Mouse (Mus musculus) E14TG2a.4 (cell line): ENCODE measurements around the gene Baz1a.

Experiments used
- H3K27me3 ChIP-seq: 2 replicates; pipeline ENCODE4 v1.6.1; 2014; ENCODE audit warnings: low read length, control low read depth; ENCODE audit not compliant: insufficient read depth
- H3K36me3 ChIP-seq: 2 replicates; pipeline ENCODE4 v1.6.1; 2014; ENCODE audit warnings: low read length, control low read depth; ENCODE audit not compliant: insufficient read depth
- H3K4me1 ChIP-seq: replicated peaks from 2 replicates; pipeline ENCODE4 v1.6.1; 2014; ENCODE audit warnings: low read depth, low read length, control low read depth
- H3K4me3 ChIP-seq: replicated peaks from 2 replicates; pipeline ENCODE4 v1.5.1; 2014; ENCODE audit warnings: mild to moderate bottlenecking, low read length
- H3K9me3 ChIP-seq: 2 replicates; pipeline ENCODE4 v1.6.1; 2014; ENCODE audit warnings: low read length, control low read depth
- CTCF ChIP-seq: conservative IDR thresholded peaks from 2 replicates; pipeline ENCODE4 v1.5.1; 2014; ENCODE audit warnings: low read length
- NANOG ChIP-seq: IDR thresholded peaks from 2 replicates; pipeline ENCODE4 v1.6.1; 2014; ENCODE audit warnings: borderline replicate concordance, low read length, mixed read lengths
- POU5F1 ChIP-seq: IDR thresholded peaks from 2 replicates; pipeline ENCODE4 v1.6.1; 2014; ENCODE audit warnings: low read length, borderline replicate concordance

The Baz1a gene

DNA sequence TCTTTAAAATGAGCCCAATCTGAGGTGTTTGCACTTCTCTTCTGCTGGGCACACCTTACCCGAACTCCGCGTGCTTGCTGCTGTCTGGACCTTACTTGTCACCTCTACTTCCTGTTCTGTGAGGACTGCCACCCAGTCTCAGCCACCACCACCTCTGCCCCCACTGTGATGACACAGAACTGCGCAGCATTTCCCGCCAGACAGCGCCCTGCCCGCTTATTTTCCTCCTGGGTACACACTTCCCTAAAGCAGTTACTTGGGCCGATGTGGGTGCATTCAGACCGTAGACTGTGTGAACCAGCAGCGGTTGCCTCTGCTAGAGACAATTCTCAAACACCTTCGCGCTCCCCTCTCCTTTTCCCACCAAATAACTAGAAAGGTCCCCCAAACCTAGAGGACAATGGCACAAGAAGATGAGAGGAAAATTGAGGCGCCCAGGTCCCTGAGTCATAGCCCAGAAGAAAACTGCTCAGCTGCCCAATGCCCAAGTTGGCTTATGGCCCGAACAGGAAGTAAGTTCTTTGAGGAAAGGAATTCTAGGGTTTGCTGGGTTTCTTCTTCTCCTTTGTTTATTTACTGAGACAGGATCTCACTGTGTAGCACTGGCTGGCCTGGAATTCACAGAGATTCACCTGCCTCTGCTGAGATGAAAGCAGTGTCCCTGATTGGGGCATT, 15.0 kb downstream of the Baz1a start:
- peaks cover 38% of the 10 kb centered on the region for H3K27me3 ChIP-seq
- H3K4me1 ChIP-seq, result peaks cover 6% of the 10 kb centered on the region; the same call in 1 of the 2 replicates
- TF ChIP-seq POU5F1 (no peak), NANOG (no peak), CTCF (no peak)
- H3K36me3 ChIP-seq, result no peaks in the 10 kb centered on the region
- H3K9me3 ChIP-seq, result no peaks in the 10 kb centered on the region
- peak overlapping the region; percentile 49 for H3K4me3 ChIP-seq

DNA sequence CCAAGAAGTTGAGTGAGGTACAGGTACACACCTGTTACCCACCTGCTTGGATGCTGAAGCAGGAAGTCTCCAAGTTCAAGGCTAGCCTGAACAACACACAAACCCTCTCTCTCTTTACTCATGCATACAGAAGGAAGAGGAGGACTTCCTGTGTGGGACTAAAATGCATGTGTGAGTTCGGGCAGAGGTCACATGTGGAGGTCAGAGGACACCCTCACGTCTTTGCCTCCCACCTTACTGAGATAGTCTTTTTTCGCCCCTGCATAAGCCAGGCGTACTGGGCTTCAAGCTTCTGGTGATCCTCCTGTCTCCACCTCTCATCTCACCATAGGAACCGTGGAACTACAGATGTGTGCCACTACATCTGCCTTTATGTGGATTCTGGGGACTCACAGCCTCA, 15.7 kb downstream of the Baz1a start:
- peaks cover 10% of the 10 kb centered on the region; the same call in 1 of the 2 replicates for H3K4me1 ChIP-seq
- H3K9me3 ChIP-seq, result no peaks in the 10 kb centered on the region
- peaks cover 43% of the 10 kb centered on the region for H3K27me3 ChIP-seq
- TF ChIP-seq CTCF (no peak), NANOG (no peak)
- no peaks in the 10 kb centered on the region for H3K36me3 ChIP-seq
- no peak overlapping the region for H3K4me3 ChIP-seq

DNA sequence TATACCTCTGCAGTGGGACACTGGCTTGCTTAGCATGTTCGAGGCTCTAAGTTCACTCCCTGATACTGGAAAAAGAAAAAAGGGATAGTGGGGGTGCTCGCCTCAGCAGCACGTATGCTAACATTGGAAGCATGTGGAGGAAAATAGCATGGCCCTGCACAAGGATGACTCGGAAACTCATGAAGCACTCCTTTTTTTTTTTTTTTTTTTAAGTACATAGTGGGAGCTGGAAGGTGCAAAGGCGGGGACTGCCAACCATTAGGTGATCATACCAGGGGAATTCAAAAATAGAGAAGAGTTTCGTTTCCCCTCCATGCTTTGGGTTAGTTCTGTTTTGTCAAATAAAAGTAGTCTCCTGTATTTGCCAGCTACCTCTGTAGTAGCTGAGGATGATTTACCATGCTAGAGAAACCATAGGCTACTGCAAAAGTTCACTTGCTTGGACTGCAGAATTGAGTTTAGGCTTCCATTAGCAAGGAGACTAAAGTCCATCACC, 17.1 kb downstream of the Baz1a start:
- peaks cover 14% of the 10 kb centered on the region; the same call in 1 of the 2 replicates for H3K4me1 ChIP-seq
- H3K27me3 ChIP-seq, result peaks cover 46% of the 10 kb centered on the region
- H3K36me3 ChIP-seq, result no peaks in the 10 kb centered on the region
- TF ChIP-seq CTCF (no peak), NANOG (no peak), POU5F1 (no peak)
- H3K9me3 ChIP-seq, result no peaks in the 10 kb centered on the region
- no peak overlapping the region for H3K4me3 ChIP-seq

GRCm38 (mm10) chr12:54995965-54996364, 18.2 kb downstream of the Baz1a start:
- Histone ChIP-seq H3K9me3 (no peaks in the 10 kb centered on the region), H3K4me1 (peaks cover 14% of the 10 kb centered on the region; the same call in 1 of the 2 replicates), H3K36me3 (no peaks in the 10 kb centered on the region), H3K4me3 (no peak overlapping the region), H3K27me3 (peaks cover 46% of the 10 kb centered on the region)
- no peak for TF ChIP-seq CTCF

- H3K9me3 ChIP-seq, result no peaks in the 10 kb centered on the region
- peaks cover 39% of the 10 kb centered on the region for H3K27me3 ChIP-seq
- TF ChIP-seq CTCF, result no peak
- no peak for TF ChIP-seq POU5F1
- no peak for TF ChIP-seq NANOG
- no peaks in the 10 kb centered on the region for H3K36me3 ChIP-seq
- peaks cover 14% of the 10 kb centered on the region; the same call in 1 of the 2 replicates for H3K4me1 ChIP-seq
- H3K4me3 ChIP-seq, result no peak overlapping the region
Measured at GRCm38 (mm10) chr12:54994418-54994817, 19.7 kb downstream of the Baz1a start.

GRCm38 (mm10) chr12:54994068-54994386, 20.1 kb downstream of the Baz1a start:
- H3K4me3 ChIP-seq, result no peak overlapping the region
- H3K4me1 ChIP-seq, result peaks cover 10% of the 10 kb centered on the region; the same call in 1 of the 2 replicates
- peaks cover 38% of the 10 kb centered on the region for H3K27me3 ChIP-seq
- TF ChIP-seq POU5F1 (no peak), NANOG (no peak), CTCF (no peak)
- no peaks in the 10 kb centered on the region for H3K36me3 ChIP-seq
- no peaks in the 10 kb centered on the region for H3K9me3 ChIP-seq

DNA sequence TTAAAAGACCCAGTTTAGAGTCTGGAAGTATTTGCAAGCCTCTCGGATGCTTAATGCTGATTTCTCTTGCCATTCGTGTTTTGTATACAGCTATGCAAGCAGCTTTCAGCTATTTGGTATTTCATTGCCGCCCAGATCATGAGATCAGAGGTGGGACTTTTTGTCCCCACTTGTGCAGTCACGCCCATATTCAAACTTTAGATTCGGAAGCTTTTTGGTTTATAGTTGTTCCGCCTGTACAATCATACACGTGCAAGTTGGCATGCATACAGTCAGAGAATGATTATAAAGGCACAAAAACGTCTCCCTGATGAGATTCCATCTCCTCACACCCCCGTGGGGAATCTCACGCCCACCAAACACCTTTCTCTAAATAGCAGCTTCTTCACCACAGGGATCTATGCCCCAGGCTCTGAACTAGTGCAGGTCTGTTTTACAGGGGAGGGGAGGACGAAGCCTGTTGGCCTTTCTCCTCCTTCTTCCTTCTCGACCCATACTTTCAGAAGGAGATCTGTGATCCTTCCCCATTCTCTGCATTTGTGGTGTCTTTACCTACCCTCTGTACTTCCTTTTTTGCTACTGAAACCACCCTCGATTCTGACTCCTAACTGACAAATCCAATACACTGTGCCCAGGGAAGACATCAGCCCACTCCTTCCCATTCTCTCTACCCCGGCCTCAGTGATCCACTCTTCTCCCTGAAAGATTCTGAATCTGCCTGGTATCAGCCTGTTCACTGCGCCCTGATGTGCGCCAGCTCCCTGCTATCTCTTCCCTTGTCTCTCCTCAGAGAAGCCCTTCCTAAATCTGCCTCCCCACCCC, 20.7 kb downstream of the Baz1a start:
- Histone ChIP-seq H3K36me3 (no peaks in the 10 kb centered on the region), H3K9me3 (no peaks in the 10 kb centered on the region), H3K27me3 (peaks cover 39% of the 10 kb centered on the region), H3K4me1 (peaks cover 10% of the 10 kb centered on the region), H3K4me3 (no peak overlapping the region)
- TF ChIP-seq POU5F1 (no peak), NANOG (no peak), CTCF (no peak)

GRCm38 (mm10) chr12:54992814-54993213, 21.3 kb downstream of the Baz1a start:
- no peaks in the 10 kb centered on the region for H3K36me3 ChIP-seq
- H3K4me3 ChIP-seq, result no peak overlapping the region
- H3K4me1 ChIP-seq, result peaks cover 12% of the 10 kb centered on the region
- TF ChIP-seq CTCF, result no peak
- no peak for TF ChIP-seq POU5F1
- TF ChIP-seq NANOG, result no peak
- no peaks in the 10 kb centered on the region for H3K9me3 ChIP-seq
- peaks cover 36% of the 10 kb centered on the region for H3K27me3 ChIP-seq

DNA sequence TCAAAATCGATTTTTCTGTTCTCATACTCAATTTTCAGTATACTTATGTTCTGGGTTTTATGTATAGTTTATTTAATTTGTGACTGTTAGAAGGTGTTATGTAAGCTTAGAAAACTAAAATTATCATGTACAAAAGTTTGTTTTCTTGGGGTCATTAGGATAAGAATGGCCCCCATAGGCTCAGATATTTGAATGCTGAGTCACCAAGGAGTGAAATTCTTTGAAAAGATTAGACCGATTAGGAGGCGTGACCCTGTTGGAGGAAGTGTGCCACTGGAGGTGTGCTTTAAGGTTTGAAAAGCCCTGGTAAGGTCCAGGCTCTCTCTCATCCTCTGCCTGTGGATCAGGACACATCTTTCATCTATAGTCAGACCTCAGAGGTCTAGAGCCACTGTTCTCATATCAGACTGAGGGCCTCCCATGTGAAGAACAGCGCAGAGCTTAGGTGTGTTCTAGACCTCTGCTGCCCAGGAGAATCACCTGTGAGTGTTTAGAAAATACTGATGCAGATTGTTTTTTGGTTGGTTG, 25.8 kb downstream of the Baz1a start:
- TF ChIP-seq POU5F1 (no peak), NANOG (no peak), CTCF (no peak)
- H3K4me1 ChIP-seq, result peaks cover 19% of the 10 kb centered on the region
- H3K4me3 ChIP-seq, result no peak overlapping the region
- H3K36me3 ChIP-seq, result no peaks in the 10 kb centered on the region
- peaks cover 42% of the 10 kb centered on the region for H3K27me3 ChIP-seq
- no peaks in the 10 kb centered on the region for H3K9me3 ChIP-seq
